Mouse (Mus musculus) brain, embryonic 18.5 days (tissue): ENCODE data around the gene Rab11fip5.

Source experiments
- DNase-seq: peaks from one replicate; pipeline ENCODE4 v3.0.0-alpha.2; 2012; ENCODE audit warnings: low read depth, low spot score

Gene Rab11fip5

DNA sequence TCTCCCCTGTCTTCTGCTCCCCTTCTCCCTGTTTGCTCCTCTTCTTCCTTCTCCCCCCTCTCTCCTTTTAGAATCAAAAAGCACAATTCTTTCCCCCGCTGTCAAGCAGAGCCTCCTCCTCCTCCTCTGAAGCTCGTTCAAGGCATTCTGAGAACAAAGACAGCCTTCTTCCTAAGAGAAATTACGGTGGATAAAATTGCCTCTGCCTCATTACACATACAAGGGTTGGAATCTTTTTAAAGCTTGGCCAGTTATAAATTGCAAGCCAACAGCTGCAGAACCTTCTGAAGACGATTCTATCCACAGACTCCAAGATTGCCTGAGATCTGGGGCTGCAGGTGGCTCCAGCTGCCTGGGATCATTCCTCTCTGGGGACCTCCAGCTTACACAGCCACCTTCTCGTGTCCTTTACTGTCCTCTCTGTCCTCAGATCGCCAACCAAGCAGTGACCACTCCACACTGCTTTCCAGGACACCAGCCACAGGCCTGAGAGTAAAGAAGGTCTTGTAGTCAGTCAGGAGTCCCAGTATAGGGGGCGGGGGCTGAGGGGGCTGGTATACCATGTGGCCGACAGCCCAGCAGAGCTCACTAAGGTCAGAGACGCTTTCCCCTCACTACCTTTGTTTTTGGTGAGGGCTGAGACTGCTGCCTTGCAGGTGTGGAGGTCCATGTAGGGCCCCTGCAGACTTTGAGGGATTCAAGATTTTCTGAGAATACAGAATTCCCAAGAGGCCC lies 60.2 kb downstream of the Rab11fip5 start:
- no peak for DNase-seq

DNA sequence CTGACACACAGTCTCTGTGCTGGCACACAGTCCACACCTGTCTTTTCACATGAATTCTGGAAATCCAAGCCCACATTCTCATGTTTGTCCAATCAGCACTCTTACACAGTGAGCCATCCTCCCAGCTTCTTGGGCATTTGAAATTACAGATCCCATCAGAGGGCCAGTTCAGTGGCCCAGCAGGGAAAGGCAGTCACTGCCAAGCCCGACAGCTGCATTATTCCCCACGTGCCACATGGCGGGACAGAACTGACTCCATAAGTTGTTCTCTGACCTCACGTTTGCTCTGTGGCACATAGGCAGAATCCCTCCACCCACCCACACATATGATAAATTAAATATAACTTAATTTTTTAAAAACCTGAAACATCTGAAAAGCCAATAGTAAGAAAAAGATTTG lies 66.5 kb downstream of the Rab11fip5 start:
- no peak for DNase-seq

GRCm38 (mm10) chr6:85306375-85306774 lies 68.1 kb downstream of the Rab11fip5 start:
- no peak for DNase-seq

DNA sequence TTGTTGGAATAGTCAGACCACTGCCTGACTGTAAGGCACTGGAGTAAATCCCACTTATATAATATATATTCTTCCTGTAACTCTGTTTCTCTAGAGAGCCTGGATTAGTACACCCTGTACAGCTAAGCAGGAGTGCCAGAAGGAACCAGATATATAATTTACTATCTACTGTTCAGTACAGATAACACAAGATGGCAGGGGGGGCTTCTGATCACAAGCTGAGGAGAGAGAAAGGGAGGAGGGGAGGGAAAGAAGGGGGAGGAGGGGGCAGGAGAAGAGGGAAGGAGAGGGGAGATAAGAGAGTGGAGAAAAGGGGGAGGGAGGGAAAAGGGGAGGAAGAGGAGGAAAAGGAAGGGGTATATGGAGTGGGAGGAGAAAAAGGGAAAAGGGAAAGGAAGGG lies 68.6 kb downstream of the Rab11fip5 start:
- DNase-seq, result no peak

GRCm38 (mm10) chr6:85304966-85305365 lies 69.5 kb downstream of the Rab11fip5 start:
- DNase-seq, result no peak

DNA sequence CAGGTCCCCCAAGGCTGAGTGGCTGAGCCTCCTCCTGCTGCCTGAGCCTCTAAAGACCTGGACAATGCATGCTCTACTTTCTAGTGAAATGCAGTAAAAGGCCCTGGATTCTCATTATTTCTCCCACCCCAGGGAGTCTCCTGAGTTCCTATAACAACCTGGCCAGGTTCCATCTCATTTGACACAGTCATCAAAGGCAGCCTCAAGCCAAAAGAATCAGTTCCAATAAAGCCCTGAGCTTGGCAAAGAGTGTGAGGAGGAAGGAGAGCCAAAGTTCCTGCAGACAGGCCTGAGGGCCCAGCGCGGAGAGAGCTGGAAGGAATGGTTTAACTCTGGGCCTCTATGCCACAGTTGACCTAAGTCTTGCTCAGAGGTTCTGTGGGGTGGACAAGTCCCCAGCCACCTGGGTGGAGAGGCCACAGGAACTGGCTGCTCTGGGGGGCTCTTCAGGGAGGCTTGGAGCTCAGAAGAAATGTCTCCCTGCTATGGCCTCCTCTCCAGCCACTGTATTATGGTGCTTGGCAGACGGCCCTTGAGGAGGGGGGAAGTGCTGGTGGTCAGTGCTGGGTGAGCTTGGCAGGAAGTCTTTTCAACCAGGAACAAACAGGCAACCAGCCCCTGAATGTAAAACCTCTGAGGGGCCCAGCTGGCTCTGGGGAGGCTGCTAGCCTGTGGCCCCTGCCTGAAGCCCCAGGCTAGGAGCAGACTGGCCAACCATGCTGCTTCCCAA lies 71.9 kb downstream of the Rab11fip5 start:
- peak; percentile 69 for DNase-seq

DNA sequence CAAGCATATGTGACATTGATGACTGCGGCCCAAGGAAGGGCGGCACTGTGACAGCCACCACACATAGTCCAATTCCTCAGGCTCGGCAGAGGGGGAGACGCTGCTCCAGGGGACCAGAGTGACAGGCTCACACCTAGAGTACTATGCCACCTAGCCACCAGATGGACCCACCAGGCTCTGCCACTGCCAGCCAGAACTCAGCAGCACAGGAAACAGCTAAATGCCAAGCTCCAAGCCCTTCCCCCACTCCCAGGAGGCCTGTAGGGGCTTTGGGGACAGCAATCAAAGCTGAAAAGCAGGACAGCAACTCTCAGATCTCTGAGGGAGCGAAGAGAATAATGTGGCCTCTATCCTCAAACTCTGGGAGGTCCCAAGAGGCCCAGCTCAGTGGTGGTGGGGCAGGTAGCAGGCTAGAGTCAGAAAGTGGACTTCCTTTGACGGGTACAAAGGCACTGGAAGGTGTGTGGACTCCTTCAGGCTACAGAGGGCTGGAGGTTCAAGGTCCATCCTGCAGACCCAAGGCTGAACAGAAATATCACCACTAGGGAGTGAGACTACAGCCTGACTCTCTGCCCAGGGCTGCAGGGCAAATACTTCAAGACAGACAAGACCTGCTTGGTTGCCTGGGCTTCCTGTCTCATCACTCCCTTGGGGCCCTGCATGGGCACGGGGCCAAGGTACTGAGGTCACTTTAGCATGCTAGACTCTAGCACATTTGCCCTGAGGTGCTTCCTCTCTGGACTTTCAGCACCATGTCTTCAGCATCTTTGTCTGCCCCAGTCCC lies 78.9 kb downstream of the Rab11fip5 start:
- DNase-seq, result no peak

- DNase-seq, result no peak
These were observed 80.4 kb downstream of the Rab11fip5 start for GRCm38 (mm10) chr6:85294004-85294379.

GRCm38 (mm10) chr6:85293255-85294003 lies 81.0 kb downstream of the Rab11fip5 start:
- no peak for DNase-seq

DNA sequence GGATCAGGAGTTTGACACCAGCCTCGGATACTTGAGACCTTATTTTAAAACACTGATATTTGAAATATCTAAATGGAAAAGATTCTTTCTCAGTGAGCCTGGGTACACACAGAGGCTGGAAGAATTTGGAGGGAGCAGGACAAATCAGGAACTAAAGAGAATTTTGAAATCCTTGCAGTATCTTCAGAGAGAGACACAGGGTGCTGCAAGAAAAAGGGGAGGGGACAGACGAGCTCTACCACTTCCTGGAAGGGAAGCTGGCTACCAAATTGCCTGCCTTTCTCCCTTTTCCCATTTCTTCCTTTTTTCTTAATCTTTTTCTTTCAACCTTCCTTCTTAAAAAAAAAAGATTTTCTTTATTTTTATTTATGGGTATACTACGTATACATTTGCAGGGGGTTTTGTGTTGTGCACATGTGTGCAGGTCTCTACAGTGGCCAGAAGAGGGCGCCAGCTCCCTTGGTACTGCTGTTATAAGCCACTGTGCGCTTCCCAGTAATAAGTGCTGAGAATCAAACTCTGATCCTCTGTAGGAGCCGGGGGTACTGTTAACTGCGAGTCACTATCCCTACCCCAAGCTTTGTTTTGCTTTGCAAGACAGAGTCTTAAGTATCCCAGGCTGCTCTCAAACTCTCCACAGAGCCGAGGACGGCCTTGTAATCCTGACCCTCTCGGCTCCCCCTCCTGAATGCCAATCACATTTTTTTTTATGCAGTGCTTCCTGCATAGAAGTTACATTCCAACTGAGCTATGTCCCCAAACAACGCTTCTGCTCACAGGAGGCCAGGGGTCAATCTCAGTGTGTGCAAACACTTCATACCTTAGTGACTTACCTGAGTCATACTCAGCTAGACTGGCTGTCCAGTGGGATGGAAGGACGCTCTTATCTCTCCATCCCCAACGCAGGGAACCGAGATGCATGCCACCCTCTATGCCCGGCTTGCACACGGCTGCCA lies 83.3 kb downstream of the Rab11fip5 start:
- DNase-seq, result no peak

DNA sequence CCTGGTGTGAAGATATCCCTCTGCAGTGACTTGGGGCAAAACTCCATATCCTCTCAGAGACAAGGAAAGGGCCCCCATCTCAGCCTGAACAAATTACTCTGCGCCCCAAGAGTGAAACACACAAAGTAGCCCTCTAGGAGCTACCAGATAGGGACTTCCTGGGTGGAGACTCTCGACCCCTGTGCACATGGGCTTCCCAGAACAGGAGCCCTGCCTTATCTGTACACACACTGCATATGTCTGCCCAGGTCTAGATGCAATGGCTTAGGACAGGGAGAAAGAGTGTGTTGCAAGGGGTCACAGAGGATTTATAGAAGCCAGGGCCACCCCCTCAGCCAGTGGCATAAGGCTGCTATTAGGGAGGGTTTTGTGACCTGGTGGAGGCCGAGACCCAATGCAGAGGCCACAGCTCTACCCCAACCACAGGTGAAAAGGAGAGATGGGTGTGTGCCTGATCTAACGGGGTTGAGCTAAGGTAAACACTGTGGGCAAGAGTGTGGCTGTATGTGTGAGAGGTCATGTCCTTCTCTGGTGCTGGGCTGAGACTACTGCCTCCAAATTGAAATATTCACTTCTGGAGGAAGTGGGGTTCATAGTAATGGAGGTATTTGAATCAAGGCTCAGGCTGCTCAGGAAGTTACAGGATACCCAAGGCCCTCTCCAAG lies 86.1 kb downstream of the Rab11fip5 start:
- no peak for DNase-seq

- no peak for DNase-seq
These were observed 88.0 kb downstream of the Rab11fip5 start for GRCm38 (mm10) chr6:85286283-85287047.
